Mouse (Mus musculus) hindbrain, embryonic 13.5 days (tissue): Measurements from ENCODE around the gene Rps6kl1. TPM values are rescaled to one million over a fixed set of nuclear protein-coding genes. Genes with fewer than 3 reads are reported as not detected.

Experiments used
- ATAC-seq: fragments of 200-750 bp; cut with Nextera tagmentation; 2 replicates; pipeline ENCODE4 v1.8.0; 2017; ENCODE audit warnings: moderate TSS enrichment; ENCODE audit not compliant: low FRiP score
- H3K27ac ChIP-seq: fragments of 300-500 bp; sonication (generic); 2 replicates; pipeline ENCODE4 v1.5.1; 2015; ENCODE audit warnings: inconsistent platforms, mild to moderate bottlenecking, moderate library complexity
- H3K27me3 ChIP-seq: fragments of 300-500 bp; sonication (generic); 2 replicates; pipeline ENCODE4 v1.6.1; 2015; ENCODE audit warnings: mild to moderate bottlenecking, inconsistent platforms
- H3K36me3 ChIP-seq: fragments of 300-500 bp; sonication (generic); 2 replicates; pipeline ENCODE4 v1.6.1; 2015; ENCODE audit warnings: mild to moderate bottlenecking, inconsistent platforms
- H3K4me1 ChIP-seq: fragments of 300-500 bp; sonication (generic); replicated peaks from 2 replicates; pipeline ENCODE4 v1.6.1; 2015; ENCODE audit warnings: inconsistent platforms
- H3K4me2 ChIP-seq: fragments of 300-500 bp; sonication (generic); 2 replicates; pipeline ENCODE4 v1.6.1; 2015; ENCODE audit warnings: inconsistent platforms, mild to moderate bottlenecking, moderate library complexity
- H3K4me3 ChIP-seq: fragments of 300-500 bp; sonication (generic); 2 replicates; pipeline ENCODE4 v1.5.1; 2015; ENCODE audit warnings: mild to moderate bottlenecking, inconsistent platforms
- H3K9ac ChIP-seq: fragments of 300-500 bp; sonication (generic); 2 replicates; pipeline ENCODE4 v1.6.1; 2015; ENCODE audit warnings: mild to moderate bottlenecking, inconsistent platforms
- H3K9me3 ChIP-seq: fragments of 300-500 bp; sonication (generic); 2 replicates; pipeline ENCODE4 v1.6.1; 2016; ENCODE audit warnings: inconsistent platforms
- WGBS: fragments of 180-500 bp; shearing (Covaris S2); methylation state at CpG from one replicate; pipeline ENCODE4 v1.1.7; 2015; 5-methylcytosine and 5-hydroxymethylcytosine counted together
- polyA plus RNA-seq: library from polyadenylated mRNA; unstranded; fragments of >200 nt; fragmentation: Nextera tagmentation; extraction: Ambion mirVana; gene quantifications from 2 replicates; pipeline ENCODE4 v1.2.1, GENCODE M21; 2015

The Rps6kl1 gene
- polyA plus RNA-seq, 1 experiment from 2014 or later, result 23.3 TPM

- Histone ChIP-seq H3K4me3 (no peak overlapping the region), H3K4me1 (peaks cover 21% of the 10 kb centered on the region), H3K4me2 (no peak overlapping the region), H3K27me3 (peaks cover 22% of the 10 kb centered on the region), H3K9me3 (no peaks in the 10 kb centered on the region), H3K36me3 (no peaks in the 10 kb centered on the region), H3K9ac (no peak overlapping the region), H3K27ac (no peak overlapping the region)
- 73% methylated on average over 8 of the region's 8 CpGs for WGBS
- no peak for ATAC-seq
Observed at GRCm38 (mm10) chr12:85185810-85186209, 34.7 kb upstream of the Rps6kl1 start.

GRCm38 (mm10) chr12:85184118-85184517, 33.1 kb upstream of the Rps6kl1 start:
- WGBS, result 73% methylated on average over 5 of the region's 5 CpGs
- no peak overlapping the region for H3K27ac ChIP-seq
- no peak overlapping the region for H3K9ac ChIP-seq
- no peaks in the 10 kb centered on the region for H3K36me3 ChIP-seq
- peaks cover 21% of the 10 kb centered on the region for H3K4me1 ChIP-seq
- H3K27me3 ChIP-seq, result peaks cover 34% of the 10 kb centered on the region
- no peak overlapping the region for H3K4me3 ChIP-seq
- H3K9me3 ChIP-seq, result no peaks in the 10 kb centered on the region
- H3K4me2 ChIP-seq, result no peak overlapping the region
- ATAC-seq, result no peak

DNA sequence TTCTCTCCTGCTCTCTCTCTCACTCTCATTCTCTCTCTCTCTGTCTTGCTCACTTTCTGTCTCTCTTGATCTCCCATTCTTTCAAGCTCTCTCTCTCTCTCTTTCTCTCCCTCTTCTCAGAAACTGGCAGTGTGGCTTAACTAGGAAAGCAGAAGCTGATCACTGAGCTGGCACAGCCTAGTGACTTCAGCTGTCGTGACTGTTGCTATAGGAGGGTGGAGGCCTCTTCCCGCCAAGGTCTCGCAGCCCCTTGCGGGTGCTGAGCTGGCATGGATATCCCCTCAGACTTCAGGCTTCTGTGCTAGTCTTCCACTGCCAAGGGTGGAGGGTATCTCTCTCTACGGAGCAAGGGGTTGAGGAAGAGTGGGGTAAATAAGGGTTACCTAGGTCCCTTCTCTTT, 31.8 kb upstream of the Rps6kl1 start:
- H3K9ac ChIP-seq, result no peak overlapping the region
- no peak overlapping the region for H3K27ac ChIP-seq
- ATAC-seq, result no peak
- H3K4me3 ChIP-seq, result no peak overlapping the region
- WGBS, result 65% methylated on average over 5 of the region's 5 CpGs
- peaks cover 21% of the 10 kb centered on the region for H3K4me1 ChIP-seq
- H3K36me3 ChIP-seq, result no peaks in the 10 kb centered on the region
- peaks cover 46% of the 10 kb centered on the region for H3K27me3 ChIP-seq
- H3K9me3 ChIP-seq, result no peaks in the 10 kb centered on the region
- no peak overlapping the region for H3K4me2 ChIP-seq

DNA sequence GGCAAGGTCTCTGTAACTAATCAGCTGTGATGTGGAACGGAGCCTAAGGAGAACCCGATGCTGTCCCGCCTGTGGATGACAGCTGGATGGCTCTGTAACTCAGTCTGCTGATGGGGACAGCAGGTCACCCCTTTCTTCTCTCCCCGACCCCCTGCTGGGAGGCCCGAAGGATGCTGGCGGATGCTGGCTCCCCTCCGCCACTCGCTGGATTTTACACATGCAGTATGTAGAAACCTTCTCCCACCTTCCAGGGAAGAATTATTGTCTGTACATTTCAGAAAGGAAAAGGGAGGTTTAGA, 31.2 kb upstream of the Rps6kl1 start:
- no peak for ATAC-seq
- Histone ChIP-seq H3K4me3 (no peak overlapping the region), H3K27ac (no peak overlapping the region), H3K4me2 (peak overlapping the region; percentile 16), H3K27me3 (peaks cover 52% of the 10 kb centered on the region), H3K4me1 (peaks cover 25% of the 10 kb centered on the region), H3K36me3 (no peaks in the 10 kb centered on the region), H3K9ac (peak overlapping the region; percentile 29; the same call in 1 of the 2 replicates), H3K9me3 (no peaks in the 10 kb centered on the region)
- WGBS, result 5% methylated on average over 8 of the region's 8 CpGs

GRCm38 (mm10) chr12:85181475-85182344, 30.6 kb upstream of the Rps6kl1 start:
- H3K9me3 ChIP-seq, result no peaks in the 10 kb centered on the region
- peak overlapping the region; percentile 16 for H3K4me2 ChIP-seq
- no peak for ATAC-seq
- no peak overlapping the region for H3K4me3 ChIP-seq
- peak overlapping the region; percentile 29 for H3K9ac ChIP-seq
- peaks cover 54% of the 10 kb centered on the region for H3K27me3 ChIP-seq
- 20% methylated on average over 15 of the region's 17 CpGs for WGBS
- H3K36me3 ChIP-seq, result no peaks in the 10 kb centered on the region
- H3K4me1 ChIP-seq, result peaks cover 31% of the 10 kb centered on the region
- no peak overlapping the region for H3K27ac ChIP-seq

GRCm38 (mm10) chr12:85178294-85178693, 27.2 kb upstream of the Rps6kl1 start:
- Histone ChIP-seq H3K4me1 (peaks cover 58% of the 10 kb centered on the region), H3K27me3 (peaks cover 53% of the 10 kb centered on the region), H3K4me3 (no peak overlapping the region), H3K4me2 (no peak overlapping the region), H3K9me3 (no peaks in the 10 kb centered on the region), H3K27ac (no peak overlapping the region), H3K9ac (no peak overlapping the region), H3K36me3 (no peaks in the 10 kb centered on the region)
- WGBS, result 62% methylated on average over 2 of the region's 2 CpGs
- no peak for ATAC-seq

DNA sequence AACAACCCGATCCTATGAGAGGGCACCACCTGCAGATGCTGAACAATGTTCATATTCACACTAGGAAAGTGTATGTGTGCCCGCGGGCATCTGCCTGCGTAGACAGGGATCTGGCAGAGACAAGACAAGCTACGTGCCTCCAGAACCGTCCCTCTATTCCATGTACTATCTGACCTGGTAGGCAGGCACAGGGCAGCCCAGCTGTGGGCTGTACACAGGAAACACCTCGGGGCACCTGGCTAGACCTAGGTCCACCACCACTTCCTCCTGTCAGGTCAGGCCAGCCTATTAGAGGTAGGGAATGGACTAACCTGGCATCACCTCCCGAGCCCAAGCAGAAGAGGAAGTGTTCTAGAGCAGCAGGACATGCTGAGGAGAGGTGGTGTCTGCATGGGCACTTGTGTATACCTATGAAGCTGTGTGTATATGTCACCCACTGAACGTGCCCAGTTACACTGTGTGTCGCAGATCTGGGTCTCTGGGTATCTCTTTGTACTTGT, 26.7 kb upstream of the Rps6kl1 start, which contains the start of gene Pgf:
Gene Pgf, minus strand, starts transcription at position 51 of the 500 bp plus-strand sequence.
- H3K9ac ChIP-seq, result peak within 1 kb of the TSS; percentile 60
- H3K4me1 ChIP-seq, result peaks cover 54% of the 10 kb centered on the region
- peak within 1 kb of the TSS; percentile 30 for H3K4me3 ChIP-seq
- 75% methylated on average over 10 of the region's 10 CpGs for WGBS
- H3K27ac ChIP-seq, result no peak within 1 kb of the TSS
- no peaks in the 10 kb centered on the region for H3K36me3 ChIP-seq
- peaks cover 49% of the 10 kb centered on the region for H3K27me3 ChIP-seq
- H3K9me3 ChIP-seq, result no peaks in the 10 kb centered on the region
- ATAC-seq, result no peak
- H3K4me2 ChIP-seq, result peak within 1 kb of the TSS; percentile 57

DNA sequence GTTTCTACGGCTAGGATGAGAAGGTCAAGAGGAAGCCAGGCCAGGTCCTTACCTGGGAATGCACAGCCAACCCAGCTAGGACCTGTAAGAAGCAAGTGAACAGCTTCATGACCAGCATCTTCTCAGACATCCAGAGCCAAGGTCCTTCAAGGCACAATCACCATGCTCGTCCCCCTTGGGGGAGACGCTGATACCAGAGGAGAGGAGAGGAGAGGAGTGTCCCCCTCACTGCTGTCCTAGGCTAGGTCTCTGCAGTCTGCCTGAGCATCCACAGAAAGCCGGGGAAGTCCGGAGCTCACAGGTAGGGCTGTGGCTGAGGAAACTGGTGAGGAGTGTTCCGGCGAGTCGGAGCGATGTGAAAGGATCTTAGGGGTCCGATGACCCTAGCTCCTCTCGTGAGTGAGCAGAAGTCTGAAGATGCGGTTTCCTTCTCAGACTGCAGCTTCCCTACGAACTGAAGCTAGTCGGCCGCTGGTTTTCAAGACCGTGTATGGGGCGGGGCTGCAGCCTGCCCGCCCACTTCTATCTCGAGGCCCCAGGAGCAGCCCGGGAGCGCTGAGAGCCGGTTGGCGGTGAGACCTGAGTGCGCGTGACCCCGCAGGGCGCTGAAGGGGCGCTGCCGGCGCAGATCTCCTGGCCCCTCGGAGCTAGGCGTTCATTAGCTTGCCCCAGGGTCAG, 25.9 kb upstream of the Rps6kl1 start:
- no peak overlapping the region for H3K27ac ChIP-seq
- ATAC-seq, result no peak
- peak overlapping the region; percentile 30 for H3K4me3 ChIP-seq
- peaks cover 49% of the 10 kb centered on the region for H3K27me3 ChIP-seq
- H3K4me1 ChIP-seq, result peaks cover 47% of the 10 kb centered on the region
- 4% methylated on average over 32 of the region's 32 CpGs for WGBS
- no peaks in the 10 kb centered on the region for H3K9me3 ChIP-seq
- peak overlapping the region; percentile 60 for H3K9ac ChIP-seq
- H3K4me2 ChIP-seq, result peak overlapping the region; percentile 57
- H3K36me3 ChIP-seq, result no peaks in the 10 kb centered on the region

DNA sequence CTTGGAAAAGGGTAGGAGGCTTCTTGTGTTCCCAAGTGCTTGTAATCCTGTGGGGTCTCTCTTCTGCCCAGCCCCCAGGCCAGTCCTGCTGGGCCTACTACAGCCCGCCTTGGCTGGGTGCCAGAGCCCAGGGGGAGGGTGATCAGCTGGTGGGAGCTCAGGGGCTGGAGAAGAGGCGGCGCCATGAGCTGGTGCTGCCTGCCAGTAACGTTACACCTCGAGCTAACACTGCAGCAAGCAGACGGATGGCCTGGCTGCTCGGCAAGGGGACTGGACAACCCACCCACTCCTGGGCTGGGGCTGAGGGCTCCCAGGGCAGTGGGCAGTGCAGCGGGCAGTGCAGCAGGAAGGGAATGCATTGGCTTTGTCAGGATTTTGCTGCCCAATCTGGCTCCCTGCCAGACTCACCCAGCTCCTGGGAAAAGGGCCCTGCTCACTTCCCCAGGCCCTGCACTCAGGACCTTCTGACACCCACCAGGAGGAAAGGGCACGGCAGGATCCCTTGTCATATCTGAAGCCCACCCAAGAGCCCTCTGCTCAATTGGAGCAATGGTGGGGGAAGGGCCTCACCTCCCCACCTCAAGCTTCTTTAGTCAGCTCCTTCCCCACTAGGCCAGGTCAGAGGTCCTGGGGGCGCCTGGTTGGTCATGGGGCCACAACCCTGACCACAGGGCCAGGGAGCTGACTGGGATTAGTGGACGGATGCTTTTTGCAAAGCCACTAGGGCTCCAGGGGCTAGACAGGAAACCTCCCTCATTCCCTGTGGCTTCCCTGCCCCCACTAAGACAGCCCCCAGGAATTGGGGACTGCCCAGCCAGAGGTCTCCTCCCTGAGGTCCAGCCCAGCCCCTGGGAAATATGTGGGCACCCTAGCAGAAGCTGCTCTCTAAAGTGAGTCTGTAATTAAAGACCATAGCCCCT, 25.1 kb upstream of the Rps6kl1 start:
- Histone ChIP-seq H3K9me3 (no peaks in the 10 kb centered on the region), H3K27ac (peak overlapping the region; percentile 70), H3K9ac (peak overlapping the region; percentile 60), H3K27me3 (peaks cover 48% of the 10 kb centered on the region), H3K4me3 (peak overlapping the region; percentile 30), H3K36me3 (no peaks in the 10 kb centered on the region), H3K4me1 (peaks cover 39% of the 10 kb centered on the region), H3K4me2 (peak overlapping the region; percentile 57)
- 10% methylated on average over 11 of the region's 11 CpGs for WGBS
- peak; percentile 75 for ATAC-seq

- peak; percentile 22 for ATAC-seq
- H3K9ac ChIP-seq, result peak overlapping the region; percentile 60
- H3K4me2 ChIP-seq, result peak overlapping the region; percentile 57
- H3K4me1 ChIP-seq, result peaks cover 37% of the 10 kb centered on the region
- no peaks in the 10 kb centered on the region for H3K36me3 ChIP-seq
- peaks cover 45% of the 10 kb centered on the region for H3K27me3 ChIP-seq
- H3K27ac ChIP-seq, result peak overlapping the region; percentile 70
- H3K4me3 ChIP-seq, result peak overlapping the region; percentile 30
- no peaks in the 10 kb centered on the region for H3K9me3 ChIP-seq
- 54% methylated on average over 16 of the region's 16 CpGs for WGBS
Observed at GRCm38 (mm10) chr12:85175087-85175675, 24.1 kb upstream of the Rps6kl1 start.

- H3K36me3 ChIP-seq, result no peaks in the 10 kb centered on the region
- H3K4me3 ChIP-seq, result no peak overlapping the region
- peak overlapping the region; percentile 29; the same call in 1 of the 2 replicates for H3K9ac ChIP-seq
- H3K4me1 ChIP-seq, result peaks cover 49% of the 10 kb centered on the region
- H3K9me3 ChIP-seq, result no peaks in the 10 kb centered on the region
- WGBS, result 63% methylated on average over 7 of the region's 7 CpGs
- no peak overlapping the region for H3K27ac ChIP-seq
- H3K4me2 ChIP-seq, result 0 out of 2 replicates have a peak overlapping the region, but pooled peaks have one; percentile 57
- H3K27me3 ChIP-seq, result peaks cover 37% of the 10 kb centered on the region
- no peak for ATAC-seq
Observed at GRCm38 (mm10) chr12:85174016-85174415, 23.0 kb upstream of the Rps6kl1 start.
